Mouse (Mus musculus) frontal cortex, postnatal 10 days (tissue): ENCODE results near the gene Flvcr2.

Experiments used
- DNase-seq, 2 experiments: peaks; one replicate each; pipeline ENCODE4 v3.0.0; 2022; ENCODE audit warnings: low spot score in 2 of 2, mixed read lengths in 1 of 2

The Flvcr2 gene

DNA sequence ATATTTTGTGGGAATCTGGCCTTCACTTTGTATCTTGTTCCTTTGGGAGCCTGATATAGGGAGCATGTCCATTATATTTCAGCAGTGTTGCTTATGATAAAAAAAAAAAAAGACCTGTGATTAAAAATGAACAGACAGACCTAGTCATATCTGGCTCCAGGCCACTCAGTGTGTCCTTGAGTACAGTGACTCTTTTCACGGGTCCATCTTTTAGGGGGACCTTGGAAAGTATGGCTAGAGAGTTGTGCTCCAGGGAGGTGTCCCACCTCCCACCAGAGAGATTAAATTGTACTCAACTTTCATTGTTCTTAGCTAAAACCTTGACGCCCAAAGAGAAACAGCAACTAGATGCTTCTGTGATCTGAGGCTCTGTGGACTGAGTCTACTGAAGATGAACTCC lies 47.8 kb downstream of the Flvcr2 start:
- no peak for DNase-seq

DNA sequence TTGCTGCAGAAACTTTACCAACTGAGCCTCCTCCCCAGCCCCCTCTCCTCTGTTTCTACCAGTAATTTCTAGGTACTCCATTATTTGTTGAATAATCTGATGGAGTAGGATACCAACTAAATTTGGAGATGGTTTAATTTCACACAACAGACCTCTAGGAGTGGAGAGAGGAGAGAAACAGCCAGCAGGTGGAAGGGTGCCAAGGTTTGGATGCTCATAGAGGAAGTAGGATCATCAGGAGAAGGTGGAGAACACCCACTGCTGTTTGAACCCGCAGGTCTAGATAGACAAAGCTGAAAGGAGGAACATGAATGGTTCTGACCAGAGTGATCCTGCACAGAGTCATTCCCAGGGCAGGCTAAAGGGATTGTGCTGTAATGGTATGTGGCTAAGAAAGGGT lies 49.2 kb downstream of the Flvcr2 start:
- no peak for DNase-seq

DNA sequence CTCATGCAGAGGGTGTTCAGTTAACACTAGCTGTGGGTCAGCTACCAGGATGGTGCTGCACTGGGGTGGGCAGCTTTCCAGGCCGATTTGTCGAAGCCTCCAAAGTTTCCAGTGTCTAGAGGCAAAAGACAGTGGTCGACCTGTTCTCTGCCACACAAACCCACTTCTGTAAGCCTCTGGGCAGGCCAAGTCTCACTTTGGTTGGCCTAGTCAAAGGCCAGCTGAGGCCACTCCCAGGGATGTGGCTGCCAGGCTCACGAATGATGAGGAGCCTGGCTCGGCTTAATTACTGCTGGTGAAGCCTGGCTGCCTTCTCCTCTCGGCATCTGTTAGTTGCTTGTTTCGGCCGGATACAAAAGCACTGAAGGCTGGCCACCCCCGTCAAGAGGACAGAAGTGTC lies 53.7 kb downstream of the Flvcr2 start:
- peak in 1 of 2 experiments; percentile 29 for DNase-seq

DNA sequence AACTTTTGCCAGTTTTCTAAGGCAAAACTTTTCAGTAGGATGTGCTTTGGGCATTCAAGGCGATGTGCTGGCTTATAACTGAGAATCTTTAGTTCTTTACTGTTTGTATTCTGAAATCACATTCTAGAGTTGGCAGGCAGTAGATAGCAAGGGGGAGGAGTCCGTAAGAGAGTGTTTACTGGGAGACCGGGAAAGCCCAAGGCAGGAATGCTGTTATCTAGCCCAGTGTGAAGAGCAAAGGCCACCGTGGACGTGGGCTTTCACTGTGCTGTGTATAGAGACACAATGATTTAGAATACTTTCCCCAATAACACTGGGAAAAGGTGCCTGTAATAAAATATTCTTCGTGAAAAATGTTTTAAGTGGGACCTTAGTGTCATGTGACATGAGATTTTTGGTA lies 63.4 kb downstream of the Flvcr2 start:
- no peak for DNase-seq

DNA sequence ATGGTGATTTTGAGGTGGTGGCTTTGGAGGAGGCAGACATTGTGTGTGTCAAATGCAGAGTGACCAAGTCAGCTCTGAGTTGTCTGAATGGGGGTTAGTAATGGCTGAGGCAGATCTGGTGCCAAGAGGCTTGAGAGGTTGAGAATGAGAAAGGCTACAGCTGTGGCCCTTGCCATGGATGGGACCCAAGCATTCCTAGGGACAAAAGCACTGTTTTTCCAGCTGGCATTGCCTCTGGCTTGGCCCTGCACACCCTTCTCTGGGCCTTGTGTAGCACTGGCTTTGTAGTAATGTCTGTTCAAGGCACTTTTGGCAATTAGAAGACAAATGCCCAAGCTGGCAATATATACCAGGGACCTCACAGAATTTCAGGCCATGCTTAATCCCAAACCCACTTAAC lies 64.6 kb downstream of the Flvcr2 start:
- no peak for DNase-seq

DNA sequence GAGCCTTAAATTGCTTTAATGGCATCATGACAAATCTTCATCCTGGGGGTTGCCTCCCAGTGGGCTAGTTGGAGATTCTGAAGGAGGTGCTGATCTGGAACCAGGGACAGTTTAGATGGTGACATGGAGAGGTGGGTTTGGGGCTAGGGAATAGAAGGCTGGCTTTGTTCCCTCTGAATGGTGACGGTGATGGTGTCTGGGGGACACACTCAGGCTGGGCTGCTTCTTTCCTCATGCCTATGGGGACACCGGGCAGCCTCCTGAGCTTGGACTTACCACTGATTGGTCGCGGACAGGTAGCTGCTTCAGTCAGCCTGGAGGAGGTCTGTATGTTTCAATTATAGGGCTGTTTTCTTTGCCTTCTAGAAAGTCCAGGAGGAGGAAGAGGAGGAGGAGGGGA lies 65.3 kb downstream of the Flvcr2 start:
- no peak for DNase-seq

DNA sequence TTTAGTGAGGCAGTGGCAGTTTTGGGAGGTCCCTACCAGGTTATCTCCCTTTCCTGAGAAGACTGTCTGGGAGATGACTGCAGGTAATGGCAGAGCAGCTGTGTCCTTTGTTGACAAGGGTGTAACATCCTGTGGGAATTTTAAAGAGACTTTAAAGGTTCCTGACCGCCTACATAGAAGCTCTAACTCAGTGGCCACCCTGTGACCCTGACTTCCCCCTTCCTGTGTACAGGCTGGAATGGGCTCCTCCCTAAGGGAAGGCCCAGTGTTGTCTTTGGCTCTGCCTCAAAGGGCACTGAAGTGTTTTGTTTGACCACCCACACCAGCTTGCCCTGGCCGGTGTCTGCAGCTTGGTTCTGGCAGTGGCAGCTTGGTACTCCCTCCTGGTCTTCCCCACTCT lies 67.3 kb downstream of the Flvcr2 start:
- DNase-seq: no peak

DNA sequence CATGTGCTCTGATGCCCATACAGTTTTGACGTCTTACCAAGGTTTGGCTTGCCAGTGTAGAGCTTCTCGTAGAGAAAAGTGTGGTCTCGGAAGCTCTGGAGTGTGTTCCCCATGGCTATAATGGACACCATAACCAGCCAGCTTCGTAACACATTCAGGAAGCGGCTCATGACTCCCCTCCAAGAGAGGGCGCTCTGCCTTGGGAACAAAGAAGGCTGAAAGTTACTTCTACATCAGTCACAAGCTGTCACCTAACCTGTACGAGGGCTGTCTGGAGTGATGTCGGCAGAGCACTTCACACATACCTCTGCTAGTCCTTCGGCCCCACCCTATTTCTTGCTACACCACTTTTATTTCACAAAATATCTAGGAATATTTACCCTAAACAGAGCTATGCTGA lies 75.7 kb downstream of the Flvcr2 start:
- DNase-seq: no peak

DNA sequence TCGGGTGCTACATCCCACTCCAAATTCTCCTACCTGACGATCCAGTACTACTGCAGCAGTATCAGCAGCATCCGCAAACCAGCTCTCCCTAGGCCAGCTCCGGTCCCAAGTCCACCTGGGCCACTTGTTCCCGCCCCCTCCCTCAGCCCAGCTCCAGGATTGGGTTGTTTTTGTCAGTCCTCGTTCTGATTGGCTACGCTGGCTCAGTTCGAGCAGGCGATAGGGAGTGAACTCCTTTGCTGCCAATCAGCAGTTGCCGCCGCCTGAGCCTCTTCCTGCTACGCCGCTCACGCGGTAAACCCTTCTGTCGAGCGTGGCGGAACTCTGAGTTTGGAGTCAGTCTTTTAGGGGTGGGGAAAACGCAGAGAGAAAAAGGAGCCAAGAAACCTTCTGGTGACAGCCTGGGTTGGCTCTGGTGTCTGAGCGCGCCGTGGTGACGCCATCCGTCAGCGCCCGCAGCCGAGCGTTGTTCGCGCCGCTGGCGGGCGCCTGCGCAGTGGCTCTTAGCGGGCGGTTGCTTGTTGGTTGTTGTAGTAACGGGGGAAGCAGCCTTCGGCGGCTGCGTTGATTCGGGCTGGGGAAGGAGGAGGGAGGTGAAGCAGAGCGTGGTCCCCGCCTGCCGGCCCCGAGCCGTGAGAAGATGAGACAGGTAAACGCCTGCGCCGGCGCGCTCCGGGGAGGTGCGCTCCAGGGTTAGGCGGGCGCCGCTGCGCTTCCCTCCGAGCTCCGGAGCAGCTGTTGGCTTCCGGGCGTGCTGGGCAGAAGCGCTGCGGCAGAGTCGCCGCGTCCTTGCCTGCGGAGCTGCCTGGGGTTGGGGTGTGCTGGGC lies 78.3 kb downstream of the Flvcr2 start, which contains the start of the genes Erg28 and Ttll5:
Gene Erg28, minus strand, starts transcription at position 113 of the 827 bp plus-strand sequence.
Gene Ttll5, plus strand, starts transcription at position 222 of the 827 bp plus-strand sequence.
- DNase-seq: peak; percentile 90 to 95

DNA sequence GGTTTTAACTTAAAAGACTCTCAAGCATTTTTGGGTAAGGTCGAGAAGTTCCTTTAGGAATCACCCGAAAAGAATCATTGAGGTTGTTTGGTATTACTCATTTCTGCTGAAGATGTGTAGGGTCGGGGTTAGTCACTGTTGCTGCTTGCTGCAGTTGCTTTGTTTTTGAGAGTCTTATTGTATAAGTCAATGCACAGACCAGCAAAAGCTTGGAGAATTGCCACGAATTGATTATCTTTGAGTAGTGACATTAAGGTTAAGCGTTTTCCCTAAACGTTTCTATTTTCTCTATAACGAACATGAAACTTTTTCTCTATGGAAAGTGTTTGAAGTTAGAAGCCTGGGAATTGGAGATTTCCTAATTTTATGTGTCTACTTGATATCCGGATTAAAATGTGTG lies 79.0 kb downstream of the Flvcr2 start:
- no peak for DNase-seq

DNA sequence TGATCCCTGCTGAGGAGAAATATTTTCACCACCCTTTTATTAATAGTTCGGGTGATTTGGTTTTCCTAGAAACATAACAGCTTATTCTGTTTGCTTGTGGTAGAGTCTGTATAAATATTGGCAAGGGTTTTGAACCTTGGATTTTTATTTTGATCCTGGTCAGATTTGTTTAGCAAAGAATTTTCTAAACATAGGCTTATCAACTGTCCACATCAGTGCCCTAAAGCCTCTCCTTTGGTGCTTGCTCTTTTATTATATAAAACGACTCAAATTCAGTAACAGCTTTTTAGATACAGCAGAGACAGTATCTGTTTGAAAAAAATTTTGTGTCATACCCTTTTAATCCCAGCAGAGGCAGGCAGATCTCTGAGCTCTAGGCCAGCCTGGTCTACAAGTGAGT lies 79.5 kb downstream of the Flvcr2 start:
- DNase-seq: no peak

DNA sequence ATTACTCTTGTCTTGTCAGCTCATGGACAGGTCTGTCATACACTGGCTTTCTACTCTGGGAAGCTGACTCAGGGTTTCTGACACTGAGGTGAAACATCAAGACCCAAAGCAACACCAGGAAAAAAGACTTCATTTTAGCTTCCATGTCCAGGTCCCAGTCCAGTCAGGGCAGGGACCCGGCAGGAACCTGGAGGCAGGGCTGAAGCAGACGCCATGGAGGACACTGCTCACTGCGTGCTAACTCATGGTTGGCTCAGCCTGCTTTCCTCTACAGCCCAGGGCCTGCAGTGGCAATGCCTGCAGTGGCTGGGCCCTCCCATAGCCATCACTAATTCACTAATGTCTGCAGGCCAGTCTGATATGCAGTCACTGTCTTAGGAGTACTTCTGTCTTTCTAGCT lies 82.5 kb downstream of the Flvcr2 start:
- DNase-seq: no peak

DNA sequence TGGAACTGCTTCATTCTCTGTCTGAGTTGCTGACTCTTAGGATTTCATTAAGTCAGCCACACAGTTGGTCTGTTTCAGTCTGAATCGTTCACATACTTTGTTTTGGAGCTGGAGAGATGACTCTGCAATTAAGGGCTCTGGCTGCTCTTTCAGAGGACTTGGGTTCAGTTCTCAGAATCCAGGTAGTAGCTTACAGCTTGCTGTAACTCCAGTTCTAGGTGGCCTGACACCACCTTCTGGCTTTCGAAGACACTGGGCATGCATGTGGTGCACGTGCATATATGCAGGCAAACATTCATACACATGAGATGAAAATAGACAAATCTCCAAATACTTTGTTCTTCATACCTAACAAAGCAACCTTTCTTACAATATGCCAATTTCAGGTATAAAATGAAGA lies 83.5 kb downstream of the Flvcr2 start:
- no peak for DNase-seq

DNA sequence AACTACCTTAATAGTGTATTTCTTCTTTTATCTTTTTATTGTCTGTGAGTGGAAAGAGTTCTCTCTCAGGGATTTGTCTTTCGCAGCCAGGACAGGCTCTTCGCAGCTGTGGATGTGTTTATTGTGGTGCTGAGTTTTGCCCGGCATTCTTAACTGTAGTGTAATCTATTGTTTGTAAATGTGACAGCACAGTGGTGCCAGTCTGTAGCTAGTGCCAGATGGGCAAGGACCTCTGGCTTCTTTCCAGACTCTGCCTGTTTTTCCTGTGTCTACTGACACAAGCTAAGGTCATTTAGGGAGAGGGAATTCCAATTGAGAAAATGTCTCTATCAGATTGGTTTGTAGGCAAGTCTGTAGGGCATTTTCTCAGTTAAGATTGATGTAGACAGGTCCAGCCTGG lies 84.4 kb downstream of the Flvcr2 start:
- DNase-seq: no peak

DNA sequence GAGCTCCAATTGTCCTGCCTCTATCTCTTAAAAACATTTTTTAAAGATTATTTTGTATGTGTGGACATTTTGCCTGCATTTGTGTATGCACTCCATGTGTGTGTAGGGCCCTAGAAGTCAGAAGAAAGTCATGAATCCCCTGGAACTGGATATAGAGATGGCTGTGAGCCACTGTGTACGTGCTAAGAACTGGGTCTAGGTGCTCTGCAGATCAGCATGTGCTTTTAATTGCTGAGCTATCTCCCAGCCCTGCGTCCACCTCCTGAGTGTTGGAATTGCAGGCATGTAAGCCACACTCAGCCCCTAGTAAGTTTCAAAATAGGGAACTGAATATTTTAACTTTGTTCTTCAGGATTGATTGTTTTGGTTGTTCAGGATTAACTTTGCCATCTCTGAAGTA lies 88.2 kb downstream of the Flvcr2 start:
- no peak for DNase-seq

DNA sequence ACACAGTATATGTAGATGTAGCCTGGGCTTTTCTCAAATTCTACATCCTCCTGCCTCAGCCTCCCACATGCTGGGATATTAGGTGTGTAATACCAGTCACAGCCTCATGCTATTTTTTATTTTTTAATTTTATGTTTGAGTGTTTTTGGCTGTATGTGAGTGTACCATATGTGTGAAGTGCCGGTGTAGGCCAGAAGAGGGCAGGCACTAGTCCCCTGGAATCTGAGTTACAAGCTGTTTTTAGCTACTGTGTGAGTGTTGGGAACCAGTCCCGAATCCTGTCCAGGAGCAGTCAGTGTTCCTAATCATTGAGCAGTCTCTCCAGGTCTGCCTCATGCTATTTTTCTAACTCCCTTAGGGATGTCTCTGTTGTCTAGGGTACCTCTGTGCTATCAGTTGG lies 91.4 kb downstream of the Flvcr2 start:
- DNase-seq: no peak

DNA sequence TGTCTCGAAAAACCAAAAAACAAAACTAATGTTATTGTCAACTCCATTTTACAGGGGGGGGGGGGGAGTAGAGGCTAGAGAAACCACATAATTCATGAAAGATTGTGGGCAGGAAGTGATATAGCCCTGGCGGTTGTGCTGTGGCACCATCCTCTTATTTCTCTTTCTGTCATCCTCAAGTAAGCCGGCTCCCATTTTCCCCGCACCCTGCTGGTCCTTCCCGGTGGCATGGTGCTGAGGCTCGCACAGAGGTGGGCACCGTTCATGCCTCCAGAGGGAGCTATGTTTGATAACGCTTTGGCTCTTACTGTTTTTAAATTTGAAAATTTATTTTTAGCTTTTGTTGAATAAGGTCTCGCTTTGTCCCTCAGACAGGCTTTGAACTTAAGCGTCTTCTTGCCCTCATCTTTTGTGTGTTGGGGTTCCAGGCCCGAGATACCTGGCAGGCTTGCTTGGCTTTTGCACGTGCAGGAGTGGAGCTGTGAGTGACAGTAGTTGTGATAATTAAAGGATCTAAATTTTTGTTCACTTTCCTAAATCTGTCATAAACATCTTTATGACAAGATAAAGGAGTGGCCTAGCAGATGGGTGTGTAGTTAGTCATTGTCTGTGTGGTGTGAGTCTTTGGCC lies 93.1 kb downstream of the Flvcr2 start:
- no peak for DNase-seq

DNA sequence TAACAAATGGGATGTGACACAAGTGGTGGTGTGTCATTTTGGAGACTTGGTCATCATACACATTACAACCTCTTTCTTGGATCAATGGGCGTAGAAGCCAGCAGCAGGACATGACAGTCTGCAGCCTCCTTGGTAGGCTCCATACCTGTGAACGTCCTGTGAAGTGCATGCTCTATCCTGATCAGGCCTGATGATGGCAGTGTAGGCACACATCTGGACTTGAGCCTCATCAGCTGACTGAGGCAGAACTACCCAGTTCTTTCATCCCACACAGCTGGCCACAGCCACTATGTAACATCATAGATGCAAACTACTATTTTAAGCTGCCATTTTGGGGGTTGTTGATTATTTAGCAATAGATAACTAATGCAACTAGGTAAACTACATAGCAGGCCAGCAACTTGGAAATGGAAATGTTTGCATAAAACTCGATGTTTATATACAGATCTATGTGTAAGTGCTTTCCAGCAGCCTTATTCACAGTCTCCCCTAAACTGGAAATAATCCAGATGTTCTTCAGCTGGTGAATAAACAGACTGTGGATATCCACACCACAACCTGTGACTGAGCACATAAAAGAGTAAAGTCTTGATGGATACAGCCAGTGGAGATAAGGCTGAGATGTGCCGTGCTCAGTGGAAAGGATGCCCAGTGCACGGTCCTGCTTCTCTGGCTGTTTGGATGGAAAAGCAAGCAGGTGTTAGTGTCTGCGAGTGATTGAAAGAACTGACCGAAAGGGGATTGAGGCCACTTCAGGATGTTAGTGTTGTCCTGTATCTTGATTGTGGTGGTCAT lies 102.0 kb downstream of the Flvcr2 start:
- peak in 1 of 2 experiments; percentile 29 for DNase-seq

DNA sequence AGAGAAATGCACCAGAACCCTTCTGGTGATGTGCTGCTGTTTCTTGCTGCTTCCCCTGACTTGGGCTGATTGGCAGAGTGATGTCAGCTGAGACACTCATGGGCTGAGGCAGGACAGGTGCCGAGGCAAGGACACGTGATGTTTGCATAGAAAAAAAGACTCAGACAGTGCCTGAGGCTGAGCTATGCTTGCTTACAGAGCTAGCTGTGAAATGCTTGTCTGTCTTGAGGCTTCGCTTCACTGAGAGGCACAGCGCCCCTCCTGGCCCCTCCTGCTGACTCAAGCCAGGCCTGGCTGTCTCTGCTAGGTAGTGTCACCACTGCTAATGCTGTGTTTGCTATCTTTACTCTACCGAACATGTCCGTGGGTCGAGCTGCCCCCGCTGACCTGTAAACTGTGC lies 104.3 kb downstream of the Flvcr2 start:
- DNase-seq: no peak

DNA sequence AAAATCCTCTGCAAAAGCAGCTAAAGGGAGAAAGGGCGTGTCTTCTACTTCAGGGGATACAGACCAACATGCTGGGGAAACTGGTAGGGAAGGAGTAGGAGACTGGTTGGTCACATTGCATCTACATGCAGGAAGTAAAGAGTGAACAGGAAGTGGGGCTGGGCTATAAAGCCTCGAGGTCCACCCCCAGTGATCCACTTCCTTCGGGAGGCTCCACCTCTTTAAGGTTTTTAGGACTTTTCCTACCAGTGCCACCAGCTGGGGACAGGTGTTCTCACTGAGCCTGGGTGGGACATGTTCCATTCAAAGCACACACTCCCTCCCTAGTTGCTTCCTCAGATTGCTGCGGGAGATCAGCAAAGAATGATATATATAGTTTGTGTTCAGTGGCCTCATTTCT lies 107.5 kb downstream of the Flvcr2 start:
- no peak for DNase-seq

DNA sequence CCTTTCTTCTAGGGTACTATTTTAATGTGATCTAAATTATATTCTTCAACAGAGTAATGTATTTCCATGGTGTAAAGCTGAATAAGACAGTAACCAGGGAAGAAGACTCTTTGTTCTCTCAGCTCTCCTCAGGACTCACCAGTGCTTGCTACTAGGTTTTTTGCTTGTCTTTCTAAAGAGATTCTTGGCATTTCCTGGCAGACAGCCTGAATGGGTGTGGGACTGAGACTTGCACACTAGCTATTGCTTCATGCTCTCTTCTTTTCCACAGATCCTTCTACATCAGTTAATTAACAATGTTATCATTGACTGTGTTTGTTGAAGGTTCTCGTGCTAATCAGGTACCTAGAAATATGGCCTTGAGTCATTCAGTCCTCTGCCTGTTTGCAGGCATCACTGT lies 107.9 kb downstream of the Flvcr2 start:
- DNase-seq: no peak

DNA sequence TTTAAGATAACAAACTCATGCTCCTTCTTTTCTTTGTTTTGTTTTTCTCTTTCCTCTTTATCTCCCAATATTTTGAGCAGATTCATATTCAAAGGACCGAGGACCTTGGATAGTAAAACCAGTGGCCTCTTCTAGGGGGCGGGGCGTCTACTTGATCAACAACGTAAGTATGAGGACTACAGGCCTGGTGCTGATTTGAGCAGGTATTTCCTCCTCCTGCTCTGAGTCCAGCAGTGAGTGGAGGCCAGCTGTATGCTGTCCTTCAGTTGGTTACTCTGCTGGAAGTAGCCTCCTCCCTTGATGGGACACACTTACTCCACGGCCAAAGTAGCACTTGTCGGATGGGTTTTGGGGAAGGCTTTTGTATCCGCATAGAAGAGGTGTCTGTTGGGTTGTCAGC lies 111.0 kb downstream of the Flvcr2 start:
- no peak for DNase-seq

DNA sequence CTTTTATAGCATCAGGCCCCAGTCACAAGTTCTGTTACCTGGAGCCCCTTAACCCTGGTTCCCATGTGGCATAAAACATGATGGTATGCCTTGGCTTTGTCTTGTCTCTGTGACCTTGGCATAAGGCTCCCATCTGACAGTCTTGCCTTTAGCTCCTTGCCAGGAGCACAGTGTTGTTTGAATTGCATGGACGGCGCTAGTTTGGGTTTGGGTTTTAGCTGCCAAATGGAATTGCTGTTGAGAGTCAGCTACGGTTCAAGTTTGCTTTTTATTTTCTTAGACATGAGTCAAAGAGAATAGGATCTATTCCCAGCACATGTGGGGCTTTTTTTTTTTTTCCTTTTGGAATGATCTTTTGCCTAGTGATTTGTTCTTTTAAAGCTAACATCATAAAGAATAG lies 112.8 kb downstream of the Flvcr2 start:
- no peak for DNase-seq
